5 mouse cellular contexts compared by ENCODE assay signal in genomic region chr15:25440317-25440716, GRCm38 (mm10).
"Had no signal": no experiment of that assay in that cellular context is flagged by ENCODE, and none has a peak within 500 bp of the region (broad histone marks: within the 10 kb centered on the region; RNA-seq: fewer than 3 reads in every experiment).

No protein-coding gene starts in this region.

- H3K36me3 ChIP-seq: liver, embryonic 15.5 days; midbrain, embryonic 10.5 days; midbrain, embryonic 15.5 days; neural tube, embryonic 13.5 days had no signal

- H3K9ac ChIP-seq: liver, embryonic 15.5 days; midbrain, embryonic 15.5 days; neural tube, embryonic 13.5 days had no signal

- H3K9me3 ChIP-seq: liver, embryonic 15.5 days; midbrain, embryonic 10.5 days; midbrain, embryonic 15.5 days; neural tube, embryonic 13.5 days had no signal

- ATAC-seq: midbrain, embryonic 15.5 days had no signal

- H3K27ac ChIP-seq: layer of hippocampus, adult 2 months; liver, embryonic 15.5 days; midbrain, embryonic 10.5 days; midbrain, embryonic 15.5 days; neural tube, embryonic 13.5 days had no signal

- H3K4me3 ChIP-seq: layer of hippocampus, adult 2 months; midbrain, embryonic 15.5 days; neural tube, embryonic 13.5 days had no signal

- H3K27me3 ChIP-seq: midbrain, embryonic 15.5 days had no signal
